Mouse (Mus musculus): ENCODE data around the gene Ube2ql1.

DNA sequence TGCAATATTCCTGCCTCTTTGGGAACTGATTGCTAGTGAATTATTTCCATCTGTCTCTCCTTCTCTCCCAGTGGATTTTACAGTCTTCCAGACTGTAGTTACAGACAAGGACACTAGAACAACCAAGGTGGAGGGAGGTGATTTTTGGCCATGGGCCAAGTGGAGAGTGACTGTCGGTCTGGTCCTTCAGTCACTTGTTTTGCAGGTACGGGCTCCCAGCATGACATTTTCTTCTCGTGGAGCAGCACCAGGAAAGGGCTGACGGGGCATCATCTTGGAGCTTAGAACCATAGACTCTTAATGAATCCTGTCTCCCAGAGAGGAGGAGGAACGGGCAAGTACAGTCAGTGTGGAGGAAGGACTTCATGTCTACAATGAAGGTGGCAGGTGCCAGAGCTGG, 67.6 kb downstream of the Ube2ql1 start:
- no peak for TF ChIP-seq CTCF (IDR thresholded peaks at IDR 0.05; ENCODE audit: low read depth, low read length)
- TF ChIP-seq POLR2A (IDR thresholded peaks at IDR 0.05; ENCODE audit: extremely low read depth, insufficient read depth, low read length): no peak

Data from liver, adult 2 months (tissue).